Mouse (Mus musculus) liver, adult 2 months (tissue): Measurements from ENCODE around the gene Gm49337. TPM values are rescaled to one million over a fixed set of nuclear protein-coding genes. Genes with fewer than 3 reads are reported as not detected.

Experiments
- DNase-seq: peaks from one replicate; pipeline ENCODE4 v3.0.0-alpha.2; 2011; ENCODE audit warnings: low read depth, low spot score; ENCODE audit errors: extremely low read depth
- H3K27ac ChIP-seq: fragments of 200-500 bp; replicated peaks from 2 replicates; pipeline ENCODE4 v1.5.1; 2012; ENCODE audit warnings: low read depth, mild to moderate bottlenecking, control low read depth, inconsistent platforms, low read length; ENCODE audit not compliant: insufficient read depth
- H3K27me3 ChIP-seq: fragments of 200-500 bp; 2 replicates; pipeline ENCODE4 v1.6.1; 2012; ENCODE audit warnings: mild to moderate bottlenecking, moderate library complexity, low read length, inconsistent platforms; ENCODE audit not compliant: control insufficient read depth, insufficient read depth
- H3K36me3 ChIP-seq: fragments of 200-500 bp; 2 replicates; pipeline ENCODE4 v1.6.1; 2012; ENCODE audit warnings: low read length, inconsistent platforms; ENCODE audit not compliant: control insufficient read depth, insufficient read depth
- H3K4me1 ChIP-seq: fragments of 200-500 bp; 2 replicates; pipeline ENCODE4 v1.6.1; 2011; ENCODE audit warnings: low read length; ENCODE audit not compliant: control insufficient read depth, insufficient read depth
- H3K4me3 ChIP-seq: fragments of 200-500 bp; 2 replicates; pipeline ENCODE4 v1.5.1; 2011; ENCODE audit warnings: low read depth, mild to moderate bottlenecking, control low read depth, low read length, moderate library complexity; ENCODE audit not compliant: insufficient read depth
- H3K79me2 ChIP-seq: fragments of 200-500 bp; 2 replicates; pipeline ENCODE4 v1.6.1; 2012; ENCODE audit warnings: inconsistent platforms, mild to moderate bottlenecking, low read length, moderate library complexity; ENCODE audit not compliant: control insufficient read depth, insufficient read depth
- H3K9ac ChIP-seq: fragments of 200-500 bp; 2 replicates; pipeline ENCODE4 v1.6.1; 2012; ENCODE audit warnings: low read depth, mild to moderate bottlenecking, control low read depth, inconsistent platforms, low read length
- CTCF ChIP-seq: fragments of 200-500 bp; IDR thresholded peaks from 2 replicates; pipeline ENCODE4 v1.5.1; 2011; ENCODE audit warnings: low read depth, low read length, control low read depth
- POLR2A ChIP-seq: fragments of 200-500 bp; IDR thresholded peaks from 2 replicates; pipeline ENCODE4 v1.6.1; 2011; ENCODE audit warnings: low read length, control low read depth; ENCODE audit not compliant: insufficient read depth; ENCODE audit errors: extremely low read depth
- WGBS: fragments of 180-500 bp; shearing (Covaris S2); methylation state at CpG from one replicate; pipeline ENCODE4 v1.1.7; 2018; 5-methylcytosine and 5-hydroxymethylcytosine counted together
- polyA plus RNA-seq: library from polyadenylated mRNA; depleted of rRNA; stranded (reverse); fragments of >200 nt; gene quantifications from 2 replicates; pipeline ENCODE4 v1.2.3, GENCODE M21; 2012
- total RNA-seq: library from RNA; depleted of rRNA; stranded (reverse); fragments of >200 nt; gene quantifications from 2 replicates; pipeline ENCODE4 v1.2.3, GENCODE M21; 2014

The Gm49337 gene
- total and polyA plus RNA-seq, 2 experiments, result not detected

- Histone ChIP-seq H3K27me3 (no peaks in the 10 kb centered on the region), H3K36me3 (no peaks in the 10 kb centered on the region), H3K79me2 (no peaks in the 10 kb centered on the region), H3K4me3 (no peak overlapping the region), H3K9ac (no peak overlapping the region), H3K4me1 (no peaks in the 10 kb centered on the region), H3K27ac (no peak overlapping the region)
- 88% methylated on average over 4 of the region's 4 CpGs for WGBS
- DNase-seq, result no peak
- TF ChIP-seq CTCF (no peak), POLR2A (no peak)
Measured at GRCm38 (mm10) chr4:116185083-116185482, 11.9 kb downstream of the Gm49337 start.

- Histone ChIP-seq H3K36me3 (no peaks in the 10 kb centered on the region), H3K4me1 (no peaks in the 10 kb centered on the region), H3K27me3 (no peaks in the 10 kb centered on the region), H3K4me3 (no peak overlapping the region), H3K79me2 (no peaks in the 10 kb centered on the region), H3K27ac (no peak overlapping the region), H3K9ac (no peak overlapping the region)
- DNase-seq, result no peak
- TF ChIP-seq POLR2A (no peak), CTCF (no peak)
- WGBS, result 78% methylated on average over 4 of the region's 4 CpGs
Measured at GRCm38 (mm10) chr4:116192286-116192835, 19.2 kb downstream of the Gm49337 start.

- no peaks in the 10 kb centered on the region for H3K36me3 ChIP-seq
- WGBS, result 61% methylated on average over 9 of the region's 9 CpGs
- TF ChIP-seq CTCF (no peak), POLR2A (no peak)
- no peak overlapping the region for H3K4me3 ChIP-seq
- H3K9ac ChIP-seq, result no peak overlapping the region
- no peak overlapping the region for H3K27ac ChIP-seq
- no peak for DNase-seq
- H3K4me1 ChIP-seq, result no peaks in the 10 kb centered on the region
- H3K27me3 ChIP-seq, result no peaks in the 10 kb centered on the region
- no peaks in the 10 kb centered on the region for H3K79me2 ChIP-seq
Measured at GRCm38 (mm10) chr4:116193583-116194383, 20.6 kb downstream of the Gm49337 start.

- Histone ChIP-seq H3K27ac (no peak overlapping the region), H3K4me3 (no peak overlapping the region), H3K9ac (no peak overlapping the region), H3K4me1 (no peaks in the 10 kb centered on the region), H3K79me2 (no peaks in the 10 kb centered on the region), H3K36me3 (no peaks in the 10 kb centered on the region), H3K27me3 (no peaks in the 10 kb centered on the region)
- TF ChIP-seq POLR2A (no peak), CTCF (no peak)
- WGBS, result 81% methylated on average over 2 of the region's 2 CpGs
- DNase-seq, result no peak
Measured at GRCm38 (mm10) chr4:116198422-116198821, 25.2 kb downstream of the Gm49337 start.

- Histone ChIP-seq H3K27me3 (no peaks in the 10 kb centered on the region), H3K36me3 (no peaks in the 10 kb centered on the region), H3K79me2 (no peaks in the 10 kb centered on the region), H3K4me1 (no peaks in the 10 kb centered on the region), H3K27ac (no peak overlapping the region), H3K4me3 (no peak overlapping the region), H3K9ac (no peak overlapping the region)
- 74% methylated on average over 3 of the region's 3 CpGs for WGBS
- no peak for TF ChIP-seq CTCF
- no peak for TF ChIP-seq POLR2A
- no peak for DNase-seq
Measured at GRCm38 (mm10) chr4:116204422-116204821, 31.2 kb downstream of the Gm49337 start.

- H3K27me3 ChIP-seq, result no peaks in the 10 kb centered on the region
- no peak overlapping the region for H3K27ac ChIP-seq
- no peaks in the 10 kb centered on the region for H3K4me1 ChIP-seq
- no peak for DNase-seq
- H3K79me2 ChIP-seq, result no peaks in the 10 kb centered on the region
- no peak for TF ChIP-seq POLR2A
- no peak for TF ChIP-seq CTCF
- H3K4me3 ChIP-seq, result no peak overlapping the region
- H3K9ac ChIP-seq, result no peak overlapping the region
- 82% methylated on average over 4 of the region's 4 CpGs for WGBS
- H3K36me3 ChIP-seq, result no peaks in the 10 kb centered on the region
Measured at GRCm38 (mm10) chr4:116206531-116206930, 33.3 kb downstream of the Gm49337 start.
